Mouse (Mus musculus) CH12.LX (cell line): ENCODE measurements around the gene Vwf.

Source experiments
- CTCF ChIP-seq, 2 experiments: IDR thresholded peaks in 1 of 2; conservative IDR thresholded peaks in 1 of 2; 2 replicates each; pipeline ENCODE4 v1.5.1; 2011 to 2012; ENCODE audit warnings: low read depth in 2 of 2, low read length in 2 of 2, improper control_type of control experiment in 1 of 2, inconsistent platforms in 1 of 2, mild to moderate bottlenecking in 1 of 2, moderate library complexity in 1 of 2
- EP300 ChIP-seq: IDR thresholded peaks from 2 replicates; pipeline ENCODE4 v1.6.1; 2011; ENCODE audit warnings: low read length, improper control_type of control experiment
- PAX5 ChIP-seq: IDR thresholded peaks from 2 replicates; pipeline ENCODE4 v1.6.1; 2012; ENCODE audit warnings: low read length, inconsistent platforms, mixed read lengths
- POLR2A ChIP-seq: IDR thresholded peaks from 2 replicates; pipeline ENCODE4 v1.6.1; 2011; ENCODE audit warnings: low read depth, mild to moderate bottlenecking, improper control_type of control experiment, low read length
- SIN3A ChIP-seq: IDR thresholded peaks from 2 replicates; pipeline ENCODE4 v1.6.1; 2012; ENCODE audit warnings: low read length, improper control_type of control experiment, inconsistent platforms
- TCF12 ChIP-seq: IDR thresholded peaks from 2 replicates; pipeline ENCODE4 v1.6.1; 2014; ENCODE audit warnings: low read depth, mild to moderate bottlenecking, inconsistent platforms, low read length, improper control_type of control experiment
- USF1 ChIP-seq: IDR thresholded peaks from 2 replicates; pipeline ENCODE4 v1.6.1; 2014; ENCODE audit warnings: low read depth, mild to moderate bottlenecking, inconsistent platforms, low read length, improper control_type of control experiment

DNA sequence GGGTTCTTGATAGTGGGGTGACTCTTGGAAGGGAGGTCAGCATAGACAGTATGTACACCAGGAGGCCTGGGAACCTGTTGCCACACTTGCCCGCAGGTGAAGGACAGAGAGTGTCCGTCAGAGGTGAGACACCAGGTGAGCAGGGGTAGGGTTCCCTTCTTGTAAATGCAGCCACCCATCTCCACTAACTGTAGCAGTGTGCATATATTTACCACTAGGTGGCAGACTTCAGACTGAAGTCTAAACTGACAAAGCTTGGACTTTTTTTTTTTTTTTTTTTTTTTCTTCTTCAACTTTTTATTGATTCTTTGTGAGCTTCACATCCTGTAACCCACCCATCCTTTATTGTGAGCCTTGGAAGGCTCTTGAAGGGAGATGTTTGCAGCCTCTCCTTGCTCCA is 75.9 kb downstream of the Vwf start:
- TF ChIP-seq PAX5 = no peak
- no peak for TF ChIP-seq USF1
- no peak for TF ChIP-seq POLR2A
- no peak for TF ChIP-seq TCF12
- no peak for TF ChIP-seq EP300
- peak; percentile 28 to 67; a peak in 3 of 4 replicates for TF ChIP-seq CTCF (conservative IDR thresholded peaks at IDR 0.05 in 1 of 2, IDR thresholded peaks at IDR 0.05 in 1 of 2; ENCODE audit: low read depth in 2 of 2, low read length in 2 of 2)
- no peak for TF ChIP-seq SIN3A
